Mouse (Mus musculus): Measurements from ENCODE around the gene Usp31.

DNA sequence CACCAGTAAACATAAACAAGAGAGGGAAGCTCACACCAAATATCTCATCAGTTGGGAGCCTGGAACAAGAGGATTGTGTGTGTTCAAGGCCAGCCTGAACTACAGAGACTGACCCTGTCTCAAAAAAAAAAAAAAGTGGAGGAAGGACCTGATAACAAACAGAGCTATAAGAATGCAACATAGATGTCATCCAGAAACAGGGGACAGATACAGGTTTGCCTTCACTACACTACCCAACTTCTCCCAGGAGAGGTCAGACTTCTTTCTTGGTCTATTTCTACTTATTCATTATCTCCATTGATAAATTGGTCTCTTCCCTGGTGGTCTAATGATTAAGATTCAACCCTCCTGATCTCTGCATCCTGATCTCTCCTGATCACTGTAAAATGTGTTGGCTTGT is 25.9 kb downstream of the Usp31 start:
- no peak for TF ChIP-seq CTCF (IDR thresholded peaks at IDR 0.05; ENCODE audit: control insufficient read depth, insufficient read depth, insufficient read length)
- no peak for TF ChIP-seq MAX (IDR thresholded peaks at IDR 0.05)
- no peak for TF ChIP-seq USF1 (IDR thresholded peaks at IDR 0.05; ENCODE audit: low read depth)
- TF ChIP-seq MYOG (IDR thresholded peaks at IDR 0.05; ENCODE audit: control insufficient read depth, extremely low read depth, insufficient read length) = no peak
- no peak for TF ChIP-seq MYOD1 (IDR thresholded peaks at IDR 0.05; ENCODE audit: control insufficient read depth, insufficient read length, low read depth)
